Mouse (Mus musculus) stomach, postnatal 0 days (tissue): ENCODE data around the gene Map2k4.

ENCODE experiments used
- CTCF ChIP-seq: IDR thresholded peaks from 2 replicates; pipeline ENCODE4 v1.5.1; 2016; ENCODE audit warnings: antibody characterized with exemption, low read depth, mild to moderate bottlenecking, moderate library complexity
- EP300 ChIP-seq: optimal IDR thresholded peaks from 2 replicates; pipeline ENCODE3; 2016; ENCODE audit warnings: antibody characterized with exemption

GRCm38 (mm10) chr11:65788154-65788553 is at the start of gene Map2k4:
- TF ChIP-seq EP300 = no peak
- TF ChIP-seq CTCF = peak; percentile 17; the same call in 1 of the 2 replicates
